Mouse (Mus musculus) kidney, postnatal 0 days (tissue): ENCODE data around the gene Parn. TPM values are rescaled to one million over a fixed set of nuclear protein-coding genes. Genes with fewer than 3 reads are reported as not detected.

Source experiments
- ATAC-seq: fragments of 200-750 bp; cut with Nextera tagmentation; replicated peaks from 2 replicates; pipeline ENCODE4 v1.8.0; 2017; ENCODE audit warnings: low read depth, moderate number of reproducible peaks, moderate TSS enrichment, moderate library complexity; ENCODE audit not compliant: low FRiP score
- DNase-seq: peaks from one replicate; pipeline ENCODE4 v3.0.0-alpha.2; 2016; ENCODE audit warnings: low spot score
- H3K27ac ChIP-seq: fragments of 300-500 bp; sonication (generic); 2 replicates; pipeline ENCODE4 v1.5.1; 2014; ENCODE audit warnings: mild to moderate bottlenecking
- H3K27me3 ChIP-seq: fragments of 300-500 bp; sonication (generic); 2 replicates; pipeline ENCODE4 v1.6.1; 2014; ENCODE audit warnings: low read length, mixed read lengths; ENCODE audit not compliant: insufficient read depth
- H3K36me3 ChIP-seq: fragments of 300-500 bp; sonication (generic); 2 replicates; pipeline ENCODE4 v1.6.1; 2014; ENCODE audit warnings: low read length, mixed read lengths; ENCODE audit not compliant: insufficient read depth
- H3K4me1 ChIP-seq: fragments of 300-500 bp; sonication (generic); replicated peaks from 2 replicates; pipeline ENCODE4 v1.6.1; 2014; ENCODE audit warnings: antibody characterized with exemption, low read length, mixed read lengths; ENCODE audit not compliant: insufficient read depth
- H3K4me2 ChIP-seq: fragments of 300-500 bp; sonication (generic); 2 replicates; pipeline ENCODE4 v1.6.1; 2014; ENCODE audit warnings: mild to moderate bottlenecking, low read length, moderate library complexity, mixed read lengths
- H3K4me3 ChIP-seq: fragments of 300-500 bp; sonication (generic); replicated peaks from 2 replicates; pipeline ENCODE4 v1.5.1; 2014; ENCODE audit warnings: low read depth, low read length
- H3K9ac ChIP-seq: fragments of 300-500 bp; sonication (generic); 2 replicates; pipeline ENCODE4 v1.6.1; 2014; ENCODE audit warnings: low read depth, low read length
- H3K9me3 ChIP-seq: fragments of 300-500 bp; sonication (generic); replicated peaks from 2 replicates; pipeline ENCODE4 v1.6.1; 2016; ENCODE audit warnings: low read length, inconsistent platforms, mixed read lengths
- CTCF ChIP-seq: IDR thresholded peaks from 2 replicates; pipeline ENCODE4 v1.5.1; 2016; ENCODE audit warnings: antibody characterized with exemption, low read depth, mild to moderate bottlenecking, moderate library complexity
- WGBS: fragments of 180-500 bp; shearing (Covaris S2); extraction: QIAGEN DNeasy Blood & Tissue Kit; methylation state at CpG from one replicate; pipeline ENCODE4 v1.1.7; 2014; 5-methylcytosine and 5-hydroxymethylcytosine counted together
- polyA plus RNA-seq: library from polyadenylated mRNA; unstranded; fragments of >200 nt; fragmentation: Nextera tagmentation; extraction: Ambion mirVana; gene quantifications from 2 replicates; pipeline ENCODE4 v1.2.1, GENCODE M21; 2015

Gene Parn
- polyA plus RNA-seq, 1 experiment from 2014 or later: 39.9 TPM

- no peaks in the 10 kb centered on the region for H3K36me3 ChIP-seq
- no peak for ATAC-seq
- no peak overlapping the region for H3K9ac ChIP-seq
- no peak overlapping the region for H3K4me2 ChIP-seq
- DNase-seq: no peak
- TF ChIP-seq CTCF: no peak
- no peaks in the 10 kb centered on the region for H3K9me3 ChIP-seq
- H3K27me3 ChIP-seq: no peaks in the 10 kb centered on the region
- H3K27ac ChIP-seq: no peak overlapping the region
- 89% methylated on average over 7 of the region's 7 CpGs for WGBS
- H3K4me3 ChIP-seq: no peak overlapping the region
- H3K4me1 ChIP-seq: no peaks in the 10 kb centered on the region
These were observed 152.4 kb downstream of the Parn start for GRCm38 (mm10) chr16:13515524-13515923.

- Histone ChIP-seq H3K4me3 (no peak overlapping the region), H3K27ac (no peak overlapping the region), H3K9me3 (no peaks in the 10 kb centered on the region), H3K27me3 (no peaks in the 10 kb centered on the region), H3K4me1 (no peaks in the 10 kb centered on the region), H3K36me3 (no peaks in the 10 kb centered on the region), H3K4me2 (no peak overlapping the region), H3K9ac (no peak overlapping the region)
- ATAC-seq: no peak
- TF ChIP-seq CTCF: no peak
- WGBS: 63% methylated on average over 5 of the region's 5 CpGs
- DNase-seq: no peak
These were observed 162.9 kb downstream of the Parn start for GRCm38 (mm10) chr16:13505055-13505454.

DNA sequence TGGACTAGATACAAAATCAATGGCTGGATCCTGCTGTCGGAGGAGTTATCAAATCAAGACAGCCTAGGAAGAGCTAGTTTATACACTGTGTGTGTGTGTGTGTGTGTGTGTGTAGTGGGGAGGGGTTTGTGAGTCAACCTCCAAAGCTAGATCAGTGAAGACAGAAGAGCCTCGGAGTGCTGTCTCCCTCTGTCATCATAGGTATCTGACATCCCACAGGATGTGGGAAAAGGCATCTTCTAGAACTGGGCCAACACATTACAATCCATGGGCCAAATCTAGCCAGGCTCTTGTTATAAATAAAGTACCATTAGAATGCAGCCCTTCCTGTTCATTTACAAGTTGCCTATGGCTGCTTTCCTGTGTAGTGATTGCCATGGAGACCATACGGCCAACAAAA is 163.5 kb downstream of the Parn start:
- no peaks in the 10 kb centered on the region for H3K9me3 ChIP-seq
- no peaks in the 10 kb centered on the region for H3K36me3 ChIP-seq
- no peak for DNase-seq
- H3K27me3 ChIP-seq: no peaks in the 10 kb centered on the region
- no peak for TF ChIP-seq CTCF
- H3K4me3 ChIP-seq: no peak overlapping the region
- WGBS: 77% methylated on average over 3 of the region's 3 CpGs
- H3K27ac ChIP-seq: no peak overlapping the region
- H3K4me1 ChIP-seq: no peaks in the 10 kb centered on the region
- ATAC-seq: no peak
- H3K9ac ChIP-seq: no peak overlapping the region
- H3K4me2 ChIP-seq: no peak overlapping the region

DNA sequence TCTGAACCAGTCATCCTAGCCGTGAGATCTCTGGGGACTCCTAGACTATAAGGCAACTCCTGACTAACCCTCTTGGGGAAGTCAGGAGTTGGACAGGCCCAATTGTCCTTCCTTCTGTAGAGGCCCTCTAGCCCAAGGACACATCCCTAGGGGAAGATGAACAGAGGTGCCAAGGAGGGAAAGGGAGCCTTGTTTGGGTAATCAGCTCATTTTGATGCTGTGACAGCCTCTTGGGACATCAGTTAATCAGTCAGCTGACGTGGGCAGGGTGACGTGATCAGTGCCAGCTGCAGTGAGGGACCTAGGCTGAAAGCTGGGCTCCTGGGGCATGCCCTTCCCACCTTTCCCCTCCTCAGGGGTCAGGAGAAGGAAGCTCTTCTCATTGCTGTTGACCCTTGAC is 169.0 kb downstream of the Parn start:
- 77% methylated on average over 3 of the region's 3 CpGs for WGBS
- H3K4me2 ChIP-seq: no peak overlapping the region
- no peak overlapping the region for H3K4me3 ChIP-seq
- H3K4me1 ChIP-seq: no peaks in the 10 kb centered on the region
- ATAC-seq: no peak
- DNase-seq: no peak
- H3K36me3 ChIP-seq: no peaks in the 10 kb centered on the region
- H3K9me3 ChIP-seq: no peaks in the 10 kb centered on the region
- no peak overlapping the region for H3K9ac ChIP-seq
- TF ChIP-seq CTCF: no peak
- H3K27ac ChIP-seq: no peak overlapping the region
- H3K27me3 ChIP-seq: no peaks in the 10 kb centered on the region

DNA sequence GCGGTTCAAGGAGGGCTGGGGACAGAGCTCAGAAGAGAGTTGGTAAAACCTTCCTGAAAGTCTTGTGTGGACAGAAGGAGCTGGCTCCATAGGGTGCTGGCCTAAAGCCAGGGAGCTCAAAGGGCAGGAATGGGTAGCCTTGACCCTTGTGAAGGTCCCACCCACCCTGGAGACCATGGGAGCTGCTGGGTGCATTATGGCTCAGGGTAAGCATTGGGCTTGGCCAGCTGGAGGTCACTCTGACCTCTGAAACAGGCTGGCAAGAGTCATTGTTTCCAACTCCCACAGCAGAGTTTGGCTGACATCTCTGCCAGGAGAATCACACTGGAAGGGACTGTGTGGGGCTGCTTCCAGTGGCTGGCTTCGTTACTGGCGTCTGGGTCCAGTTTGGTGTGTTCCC is 174.0 kb downstream of the Parn start:
- WGBS: 89% methylated on average over 3 of the region's 3 CpGs
- H3K4me3 ChIP-seq: no peak overlapping the region

GRCm38 (mm10) chr16:13492996-13493395 is 175.0 kb downstream of the Parn start:
- Histone ChIP-seq H3K9me3 (no peaks in the 10 kb centered on the region), H3K9ac (no peak overlapping the region), H3K4me1 (no peaks in the 10 kb centered on the region), H3K36me3 (no peaks in the 10 kb centered on the region), H3K4me3 (no peak overlapping the region), H3K27ac (no peak overlapping the region), H3K4me2 (no peak overlapping the region), H3K27me3 (no peaks in the 10 kb centered on the region)
- WGBS: 75% methylated on average over 3 of the region's 3 CpGs
- no peak for ATAC-seq
- no peak for DNase-seq
- no peak for TF ChIP-seq CTCF

More for the DNA sequence above, 174.0 kb downstream of the Parn start:
- H3K9me3 ChIP-seq: no peaks in the 10 kb centered on the region
- no peak for TF ChIP-seq CTCF
- no peaks in the 10 kb centered on the region for H3K36me3 ChIP-seq
- no peak overlapping the region for H3K9ac ChIP-seq
- no peak overlapping the region for H3K4me2 ChIP-seq
- DNase-seq (no peak), ATAC-seq (no peak)
- H3K4me1 ChIP-seq: no peaks in the 10 kb centered on the region
- H3K27ac ChIP-seq: no peak overlapping the region
- H3K27me3 ChIP-seq: no peaks in the 10 kb centered on the region

DNA sequence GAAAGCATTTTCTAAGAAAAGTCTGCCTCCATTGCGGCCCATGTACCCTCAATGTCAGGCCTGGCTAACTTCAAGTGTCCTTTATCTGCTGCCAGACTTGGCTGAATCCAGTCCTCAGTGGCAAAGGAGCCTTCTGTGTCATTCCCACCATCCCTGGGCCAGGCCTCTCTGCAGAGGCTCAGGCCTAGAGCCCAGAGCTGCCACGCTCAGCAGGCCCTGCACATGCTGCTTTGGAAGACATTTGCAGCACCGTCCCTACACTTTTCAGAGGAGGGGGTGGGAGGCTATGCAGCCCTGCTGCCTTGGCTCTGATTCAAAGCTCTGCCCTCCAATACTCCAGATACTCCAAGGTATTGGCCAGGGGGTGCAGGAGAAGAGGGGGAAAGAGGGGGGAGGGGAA is 176.2 kb downstream of the Parn start:
- WGBS: 80% methylated on average over 3 of the region's 3 CpGs
- Histone ChIP-seq H3K27ac (no peak overlapping the region), H3K4me3 (no peak overlapping the region), H3K36me3 (no peaks in the 10 kb centered on the region), H3K9ac (no peak overlapping the region), H3K4me1 (no peaks in the 10 kb centered on the region), H3K27me3 (no peaks in the 10 kb centered on the region), H3K9me3 (no peaks in the 10 kb centered on the region), H3K4me2 (no peak overlapping the region)
- DNase-seq (no peak), ATAC-seq (no peak)
- no peak for TF ChIP-seq CTCF

Other genes starting within 250 kb of the Parn start
- 36.0 and 40.8 TPM in 2 replicates for gene Bfar, start 3.7 kb upstream of the Parn start, polyA plus RNA-seq
- 4.2 and 4.5 TPM in 2 replicates for gene 3110001I22Rik, start 3.8 kb upstream of the Parn start, polyA plus RNA-seq
- gene Pla2g10, start 62.8 kb upstream of the Parn start, polyA plus RNA-seq: 0.28 TPM in 1 of 2 replicates, not detected in the other
- 47.0 and 51.5 TPM in 2 replicates for gene Rrn3, start 112.5 kb upstream of the Parn start, polyA plus RNA-seq
- gene Ntan1, start 150.7 kb upstream of the Parn start, polyA plus RNA-seq: 167 and 169 TPM in 2 replicates
- gene Pdxdc1, start 235.0 kb upstream of the Parn start, polyA plus RNA-seq: 58.0 and 59.8 TPM in 2 replicates
- 23.7 and 27.6 TPM in 2 replicates for gene Mpv17l, start 235.0 kb upstream of the Parn start, polyA plus RNA-seq